Mouse (Mus musculus) bone marrow macrophage, adult 2 months (primary cell): ENCODE measurements at regions not wholly inside any gene's neighbourhood (a gene's known extent, or its start where the extent isn't known, plus 50 kb on each side); places are given as distances from the start of the nearest gene placed in this dataset.

Experiments used
- CTCF ChIP-seq: IDR thresholded peaks from 2 replicates; pipeline ENCODE4 v1.5.1; 2012; ENCODE audit warnings: low read depth, mild to moderate bottlenecking, low read length, moderate library complexity
- POLR2A ChIP-seq: IDR thresholded peaks from 2 replicates; pipeline ENCODE4 v1.6.1; 2012; ENCODE audit warnings: mild to moderate bottlenecking, low read depth, low read length, borderline replicate concordance

GRCm38 (mm10) chr7:122873386-122873785, 92.1 kb upstream of the Rbbp6 start:
- TF ChIP-seq CTCF (no peak), POLR2A (no peak)
